Mouse (Mus musculus) embryonic facial prominence, embryonic 14.5 days (tissue): ENCODE measurements around the gene Ndufs4. TPM values are rescaled to one million over a fixed set of nuclear protein-coding genes. Genes with fewer than 3 reads are reported as not detected.

Experiments
- ATAC-seq: fragments of 200-750 bp; cut with Nextera tagmentation; 2 replicates; pipeline ENCODE4 v1.8.0; 2017; ENCODE audit warnings: low read depth, moderate number of reproducible peaks, moderate TSS enrichment
- DNase-seq: peaks from one replicate; pipeline ENCODE4 v3.0.0-alpha.2; 2015; ENCODE audit warnings: low spot score
- H3K27ac ChIP-seq: fragments of 300-500 bp; sonication (generic); replicated peaks from 2 replicates; pipeline ENCODE4 v1.5.1; 2014; ENCODE audit warnings: low read depth, mild to moderate bottlenecking, low read length, moderate library complexity
- H3K27me3 ChIP-seq: fragments of 300-500 bp; sonication (generic); replicated peaks from 2 replicates; pipeline ENCODE4 v1.6.1; 2014; ENCODE audit warnings: low read length; ENCODE audit not compliant: control insufficient read depth, insufficient read depth
- H3K36me3 ChIP-seq: fragments of 300-500 bp; sonication (generic); 2 replicates; pipeline ENCODE4 v1.6.1; 2014; ENCODE audit warnings: low read length, mixed read lengths; ENCODE audit not compliant: control insufficient read depth, insufficient read depth
- H3K4me1 ChIP-seq: fragments of 300-500 bp; sonication (generic); 2 replicates; pipeline ENCODE4 v1.6.1; 2014; ENCODE audit warnings: antibody characterized with exemption, low read length; ENCODE audit not compliant: control insufficient read depth, insufficient read depth
- H3K4me2 ChIP-seq: fragments of 300-500 bp; sonication (generic); 2 replicates; pipeline ENCODE4 v1.6.1; 2014; ENCODE audit warnings: low read depth, mild to moderate bottlenecking, low read length, moderate library complexity, mixed read lengths
- H3K4me3 ChIP-seq: fragments of 300-500 bp; sonication (generic); 2 replicates; pipeline ENCODE4 v1.5.1; 2014; ENCODE audit warnings: low read depth, mild to moderate bottlenecking, low read length
- H3K9ac ChIP-seq: fragments of 300-500 bp; sonication (generic); 2 replicates; pipeline ENCODE4 v1.6.1; 2014; ENCODE audit warnings: low read depth, mild to moderate bottlenecking, low read length, moderate library complexity, mixed read lengths
- H3K9me3 ChIP-seq: fragments of 300-500 bp; sonication (generic); 2 replicates; pipeline ENCODE4 v1.6.1; 2016; ENCODE audit warnings: low read length; ENCODE audit not compliant: control insufficient read depth
- WGBS: fragments of 180-500 bp; shearing (Covaris S2); extraction: QIAGEN DNeasy Blood & Tissue Kit; methylation state at CpG from one replicate; pipeline ENCODE4 v1.1.7; 2014; 5-methylcytosine and 5-hydroxymethylcytosine counted together
- polyA plus RNA-seq: library from polyadenylated mRNA; unstranded; fragments of >200 nt; fragmentation: Nextera tagmentation; extraction: Ambion mirVana; gene quantifications from 2 replicates; pipeline ENCODE4 v1.2.1, GENCODE M21; 2014

Gene Ndufs4
- polyA plus RNA-seq, 1 experiment from 2014 or later: 303 TPM

GRCm38 (mm10) chr13:114351321-114351946 lies 36.6 kb downstream of the Ndufs4 start:
- ATAC-seq: no peak
- Histone ChIP-seq H3K4me1 (no peaks in the 10 kb centered on the region), H3K36me3 (0 out of 2 replicates have a peak, but pooled peaks cover 4% of the 10 kb centered on the region), H3K27ac (no peak overlapping the region), H3K9ac (no peak overlapping the region), H3K4me3 (no peak overlapping the region), H3K27me3 (no peaks in the 10 kb centered on the region), H3K4me2 (no peak overlapping the region), H3K9me3 (no peaks in the 10 kb centered on the region)
- 69% methylated on average over 8 of the region's 8 CpGs for WGBS
- DNase-seq: peak; percentile 4

- H3K4me1 ChIP-seq: no peaks in the 10 kb centered on the region
- no peaks in the 10 kb centered on the region for H3K9me3 ChIP-seq
- ATAC-seq (no peak), DNase-seq (no peak)
- WGBS: 80% methylated on average over 13 of the region's 13 CpGs
- no peak overlapping the region for H3K27ac ChIP-seq
- no peak overlapping the region for H3K4me2 ChIP-seq
- H3K9ac ChIP-seq: no peak overlapping the region
- no peaks in the 10 kb centered on the region for H3K36me3 ChIP-seq
- H3K27me3 ChIP-seq: no peaks in the 10 kb centered on the region
- H3K4me3 ChIP-seq: no peak overlapping the region
Measured at GRCm38 (mm10) chr13:114344979-114345712, 42.9 kb downstream of the Ndufs4 start.

GRCm38 (mm10) chr13:114344220-114344973 lies 43.7 kb downstream of the Ndufs4 start:
- 77% methylated on average over 3 of the region's 3 CpGs for WGBS

GRCm38 (mm10) chr13:114343001-114343400 lies 45.1 kb downstream of the Ndufs4 start:
- Histone ChIP-seq H3K9me3 (no peaks in the 10 kb centered on the region), H3K4me1 (no peaks in the 10 kb centered on the region), H3K27ac (no peak overlapping the region), H3K36me3 (no peaks in the 10 kb centered on the region), H3K27me3 (no peaks in the 10 kb centered on the region), H3K4me3 (no peak overlapping the region), H3K4me2 (no peak overlapping the region), H3K9ac (no peak overlapping the region)
- ATAC-seq (no peak), DNase-seq (no peak)
- 33% methylated on average over 8 of the region's 8 CpGs for WGBS

More at GRCm38 (mm10) chr13:114344220-114344973, 43.7 kb downstream of the Ndufs4 start:
- no peaks in the 10 kb centered on the region for H3K4me1 ChIP-seq
- H3K9ac ChIP-seq: no peak overlapping the region
- DNase-seq (no peak), ATAC-seq (no peak)
- H3K27me3 ChIP-seq: no peaks in the 10 kb centered on the region
- no peaks in the 10 kb centered on the region for H3K36me3 ChIP-seq
- no peak overlapping the region for H3K4me3 ChIP-seq
- no peaks in the 10 kb centered on the region for H3K9me3 ChIP-seq
- no peak overlapping the region for H3K4me2 ChIP-seq
- H3K27ac ChIP-seq: no peak overlapping the region

DNA sequence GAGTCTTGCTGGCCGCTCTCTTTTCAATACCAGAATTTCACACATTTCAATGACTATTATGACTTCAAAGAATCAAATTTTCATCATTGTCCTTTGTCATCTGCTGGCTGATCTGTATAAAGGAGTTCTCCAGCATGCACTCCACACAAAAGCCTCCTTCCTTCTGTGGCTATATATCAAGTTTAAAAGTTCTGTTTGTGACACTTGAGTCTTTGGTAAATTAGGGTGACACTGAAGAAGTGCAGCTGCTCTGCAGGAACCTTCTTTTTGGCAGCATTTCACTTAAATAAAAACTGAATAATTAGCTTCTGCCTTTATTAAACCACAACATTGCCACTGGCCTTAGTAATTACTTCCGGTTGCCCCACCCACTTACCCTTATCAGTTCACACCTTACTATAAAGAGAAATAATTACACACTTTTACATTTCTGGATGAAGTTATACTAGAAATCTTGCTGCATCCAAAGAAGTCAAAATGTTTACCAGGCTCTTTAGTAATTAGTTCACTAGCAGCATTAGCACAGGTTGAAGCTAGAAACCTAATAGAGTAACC lies 68.1 kb downstream of the Ndufs4 start:
- WGBS: 78% methylated on average over 2 of the region's 2 CpGs
- no peaks in the 10 kb centered on the region for H3K9me3 ChIP-seq
- no peaks in the 10 kb centered on the region for H3K4me1 ChIP-seq
- no peak overlapping the region for H3K27ac ChIP-seq
- ATAC-seq (0 out of 2 replicates have a peak, but pooled peaks have one; percentile 15), DNase-seq (no peak)
- no peak overlapping the region for H3K4me3 ChIP-seq
- no peak overlapping the region for H3K9ac ChIP-seq
- H3K4me2 ChIP-seq: no peak overlapping the region
- no peaks in the 10 kb centered on the region for H3K36me3 ChIP-seq
- H3K27me3 ChIP-seq: no peaks in the 10 kb centered on the region

- no peak for ATAC-seq
- Histone ChIP-seq H3K27ac (no peak overlapping the region), H3K4me3 (no peak overlapping the region), H3K9ac (no peak overlapping the region), H3K36me3 (no peaks in the 10 kb centered on the region), H3K27me3 (no peaks in the 10 kb centered on the region), H3K4me1 (no peaks in the 10 kb centered on the region), H3K9me3 (no peaks in the 10 kb centered on the region), H3K4me2 (no peak overlapping the region)
- DNase-seq: no peak
Measured at GRCm38 (mm10) chr13:114319136-114319535, 68.9 kb downstream of the Ndufs4 start.

DNA sequence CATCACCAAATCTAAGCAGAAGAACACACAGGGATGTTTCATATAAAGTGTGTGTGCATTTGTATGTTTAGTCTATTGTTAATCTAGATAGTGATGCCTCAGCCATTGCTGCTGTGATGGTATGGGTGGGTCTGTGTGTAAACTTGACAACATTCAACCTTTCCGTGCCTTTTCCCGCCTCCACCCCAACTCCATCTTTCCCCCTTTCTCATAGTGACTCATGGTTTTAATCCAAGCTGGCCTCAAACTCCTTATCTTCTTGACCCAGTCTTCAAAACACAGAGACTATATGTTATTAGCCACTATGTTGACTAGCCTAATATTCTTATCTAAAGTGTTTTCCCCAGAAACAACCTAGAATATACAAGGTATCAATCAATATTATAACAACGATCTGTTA lies 72.7 kb downstream of the Ndufs4 start:
- Histone ChIP-seq H3K9me3 (no peaks in the 10 kb centered on the region), H3K9ac (no peak overlapping the region), H3K4me1 (no peaks in the 10 kb centered on the region), H3K36me3 (no peaks in the 10 kb centered on the region), H3K27ac (no peak overlapping the region), H3K4me2 (no peak overlapping the region), H3K4me3 (no peak overlapping the region), H3K27me3 (no peaks in the 10 kb centered on the region)
- ATAC-seq (no peak), DNase-seq (no peak)
- WGBS: 96% methylated on average over 3 of the region's 3 CpGs

DNA sequence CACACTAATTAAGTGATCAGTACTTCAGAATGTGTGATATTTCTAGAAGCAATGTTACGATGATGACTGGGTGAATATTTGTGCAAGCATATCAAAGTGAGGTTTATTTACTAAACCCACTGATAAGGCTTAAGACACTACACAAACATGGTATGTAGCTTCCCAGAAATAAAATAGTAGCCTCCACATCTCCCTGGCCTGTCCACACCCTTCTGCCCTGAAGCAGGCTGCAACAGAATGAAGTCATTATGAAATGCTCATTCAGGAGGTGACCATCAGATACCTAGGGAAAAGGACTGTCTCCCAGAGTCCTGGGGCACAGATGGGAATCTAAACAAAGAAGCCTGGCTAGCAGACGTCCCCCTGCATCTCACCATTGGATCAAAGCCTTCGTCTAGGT lies 73.1 kb downstream of the Ndufs4 start:
- Histone ChIP-seq H3K9me3 (no peaks in the 10 kb centered on the region), H3K4me1 (no peaks in the 10 kb centered on the region), H3K27me3 (no peaks in the 10 kb centered on the region), H3K9ac (no peak overlapping the region), H3K27ac (no peak overlapping the region), H3K4me2 (no peak overlapping the region), H3K36me3 (no peaks in the 10 kb centered on the region), H3K4me3 (no peak overlapping the region)
- ATAC-seq (no peak), DNase-seq (no peak)
- WGBS: 67% methylated on average over 3 of the region's 3 CpGs
